Mouse (Mus musculus) mesoderm, embryonic 11.5 days (tissue): ENCODE data around the gene Dusp2.
"Not testable (repeated sequence)": the region's sequence is repeated elsewhere in the genome, so short reads cannot be mapped to it uniquely, and the experiment has no call there.

Experiments used
- DNase-seq: peaks from one replicate; pipeline ENCODE4 v3.0.0-alpha.2; 2012; ENCODE audit warnings: low read depth, low spot score

The Dusp2 gene

DNA sequence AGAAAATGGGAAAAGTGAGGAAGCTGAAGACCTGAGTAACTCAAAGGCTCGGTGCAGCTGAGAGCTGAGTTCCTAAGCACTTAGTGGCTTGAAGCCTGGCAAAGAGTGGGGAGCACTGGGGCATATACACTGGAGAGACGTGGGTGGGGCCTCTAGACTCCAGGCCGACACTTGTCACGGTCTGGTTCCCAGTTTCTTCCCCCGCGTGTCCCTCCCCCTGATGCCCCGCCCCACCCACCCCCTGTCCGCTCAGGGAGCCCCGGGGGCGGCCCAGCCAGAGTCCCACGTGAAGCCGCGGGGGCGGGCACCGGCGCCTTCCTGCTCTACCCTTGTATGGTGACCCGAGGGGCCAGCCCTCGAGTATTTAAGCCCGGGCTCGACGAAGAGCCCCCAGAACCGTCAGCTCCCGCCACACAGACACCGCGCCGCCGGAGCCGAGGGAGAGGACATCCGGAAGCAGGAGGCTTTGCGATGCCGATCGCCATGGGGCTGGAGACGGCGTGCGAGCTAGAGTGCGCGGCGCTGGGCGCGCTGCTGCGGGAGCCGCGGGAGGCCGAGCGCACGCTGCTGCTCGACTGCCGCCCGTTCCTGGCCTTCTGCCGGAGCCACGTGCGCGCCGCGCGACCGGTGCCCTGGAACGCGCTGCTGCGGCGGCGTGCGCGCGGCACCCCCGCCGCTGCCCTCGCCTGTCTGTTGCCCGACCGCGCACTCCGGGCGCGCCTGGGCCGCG lies at the start of gene Dusp2:
Gene Dusp2 (plus strand): TSS at position 393 of the 730 bp plus-strand sequence.
- DNase-seq: peak; percentile 61

DNA sequence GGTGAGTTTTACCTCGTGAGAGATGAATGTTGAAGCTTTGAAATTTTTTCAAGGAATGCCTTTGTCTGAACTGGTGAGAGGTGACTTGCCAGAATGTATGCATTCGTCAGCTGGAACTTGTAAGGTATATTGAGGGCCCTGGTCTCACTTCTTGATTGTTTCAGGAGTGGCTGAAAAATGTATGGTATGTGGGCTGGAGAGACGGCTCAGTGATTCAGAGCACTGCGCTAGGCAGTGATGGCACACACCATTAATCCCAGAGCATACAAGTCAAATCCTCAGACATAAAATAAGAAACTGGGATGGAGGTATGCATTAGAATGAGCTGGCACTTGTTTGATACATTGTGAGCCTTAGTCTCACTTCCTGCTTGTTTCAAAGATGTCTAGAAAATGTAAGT lies 43.7 kb upstream of the Dusp2 start:
- DNase-seq: no peak

DNA sequence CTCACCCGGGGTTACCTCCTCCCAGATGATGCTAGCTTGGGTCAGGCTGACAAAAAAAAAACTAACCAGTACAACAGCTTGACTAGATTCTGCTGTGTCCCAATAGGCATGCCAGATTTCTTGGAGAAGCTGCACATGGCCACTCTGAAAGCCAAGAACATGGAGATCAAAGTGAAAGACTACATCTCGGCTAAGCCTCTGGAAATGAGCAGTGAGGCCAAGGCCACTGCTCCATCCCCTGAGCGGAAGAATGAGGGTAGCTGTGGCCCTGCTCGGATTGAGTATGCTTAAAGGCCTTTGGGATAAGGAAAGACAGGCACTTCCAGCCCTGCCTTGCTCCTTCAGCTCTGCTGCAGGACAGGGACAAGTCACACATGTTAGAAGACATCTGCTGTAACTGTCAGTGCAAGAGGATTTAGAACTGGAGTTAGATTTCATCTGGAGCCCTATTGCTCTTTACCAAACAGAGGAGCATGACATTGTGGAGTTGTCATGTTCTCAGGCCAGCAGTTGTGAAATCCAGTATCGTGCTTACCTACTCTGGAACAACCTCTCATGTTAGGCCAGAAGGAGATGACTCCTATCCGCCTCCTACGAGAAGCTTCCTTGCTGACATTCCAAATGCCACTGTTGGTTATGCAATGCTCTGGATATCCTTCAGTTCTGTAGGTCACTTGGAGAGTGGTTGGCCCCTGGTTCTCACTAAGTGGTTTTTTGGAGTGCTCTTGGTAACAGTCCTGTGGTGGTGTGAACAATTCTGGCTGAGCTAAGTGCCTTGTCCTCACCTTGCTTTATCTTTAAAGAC lies 38.8 kb upstream of the Dusp2 start:
- DNase-seq: no peak

DNA sequence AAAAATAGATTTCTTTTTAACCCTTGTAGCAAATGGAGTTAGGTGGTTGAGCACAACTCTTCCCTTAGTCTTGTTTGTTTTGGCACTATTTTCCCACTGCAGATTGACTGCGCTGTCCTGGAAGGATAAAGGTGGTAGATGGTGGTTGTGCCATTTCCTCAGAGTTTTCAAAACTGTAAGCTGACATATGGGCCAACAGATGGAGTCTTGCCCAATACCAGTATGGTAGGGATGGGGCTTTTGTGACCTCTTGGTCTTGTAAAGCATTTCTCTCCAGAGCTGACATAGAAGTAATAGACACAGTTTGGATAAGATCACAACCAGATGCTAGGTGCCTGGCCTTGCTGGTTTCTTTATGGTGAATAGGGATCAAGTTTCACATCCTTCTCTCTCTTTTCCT lies 37.9 kb upstream of the Dusp2 start:
- no peak for DNase-seq

DNA sequence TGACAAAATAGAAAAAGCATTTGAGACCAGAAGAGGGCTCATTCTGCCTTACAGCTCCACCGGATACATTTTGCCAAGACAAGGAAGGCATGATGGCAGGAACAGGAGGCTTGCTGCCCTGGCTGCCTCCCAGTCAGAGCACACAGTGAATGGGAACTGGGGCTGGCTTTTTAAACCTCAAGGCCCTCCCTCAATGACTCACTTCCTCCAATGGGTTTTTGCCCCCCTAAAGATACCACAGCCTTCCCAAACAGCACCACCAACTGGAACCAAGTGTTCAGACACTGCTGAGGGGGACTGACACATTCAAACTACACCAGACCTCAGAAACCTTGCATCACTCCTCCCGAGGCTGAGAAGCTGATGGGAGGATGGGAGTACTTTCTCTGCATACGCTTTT lies 35.3 kb upstream of the Dusp2 start:
- no peak for DNase-seq

DNA sequence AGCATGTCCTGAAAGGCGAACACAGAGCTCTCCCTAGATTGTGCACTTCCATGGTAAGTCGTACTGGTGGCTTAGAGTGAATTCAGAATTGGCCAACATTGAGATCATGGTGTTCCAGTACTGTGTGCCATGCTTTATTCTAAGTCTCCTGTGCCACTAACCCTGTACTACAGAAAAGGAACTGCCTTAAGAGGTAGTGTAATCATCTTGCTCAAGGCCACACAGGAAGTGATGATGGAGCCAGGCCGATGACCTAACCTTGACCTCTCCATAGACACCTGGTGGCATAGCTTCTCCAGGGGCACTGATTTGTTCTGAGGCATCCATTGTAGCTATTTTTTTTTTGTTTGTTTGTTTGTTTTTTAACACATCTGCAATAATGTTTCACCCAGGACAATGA lies 34.1 kb upstream of the Dusp2 start:
- no peak for DNase-seq

DNA sequence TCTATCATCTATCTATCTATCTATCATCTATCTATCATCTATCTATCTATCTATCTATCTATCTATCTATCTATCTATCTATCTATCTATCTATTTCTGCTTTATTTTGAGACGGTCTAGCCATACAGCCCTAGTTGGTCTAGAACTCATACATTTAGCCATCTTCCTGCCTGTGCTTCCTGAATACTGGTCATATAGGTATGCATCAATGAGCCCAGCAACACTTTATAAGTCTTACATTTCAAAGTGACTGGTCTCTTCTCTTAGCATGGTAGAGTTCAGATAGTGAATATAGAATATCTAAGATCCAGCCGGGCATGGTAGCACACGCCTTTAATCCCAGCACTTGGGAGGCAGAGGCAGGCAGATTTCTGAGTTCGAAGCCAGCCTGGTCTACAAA lies 31.8 kb upstream of the Dusp2 start:
- not testable (repeated sequence) for DNase-seq

DNA sequence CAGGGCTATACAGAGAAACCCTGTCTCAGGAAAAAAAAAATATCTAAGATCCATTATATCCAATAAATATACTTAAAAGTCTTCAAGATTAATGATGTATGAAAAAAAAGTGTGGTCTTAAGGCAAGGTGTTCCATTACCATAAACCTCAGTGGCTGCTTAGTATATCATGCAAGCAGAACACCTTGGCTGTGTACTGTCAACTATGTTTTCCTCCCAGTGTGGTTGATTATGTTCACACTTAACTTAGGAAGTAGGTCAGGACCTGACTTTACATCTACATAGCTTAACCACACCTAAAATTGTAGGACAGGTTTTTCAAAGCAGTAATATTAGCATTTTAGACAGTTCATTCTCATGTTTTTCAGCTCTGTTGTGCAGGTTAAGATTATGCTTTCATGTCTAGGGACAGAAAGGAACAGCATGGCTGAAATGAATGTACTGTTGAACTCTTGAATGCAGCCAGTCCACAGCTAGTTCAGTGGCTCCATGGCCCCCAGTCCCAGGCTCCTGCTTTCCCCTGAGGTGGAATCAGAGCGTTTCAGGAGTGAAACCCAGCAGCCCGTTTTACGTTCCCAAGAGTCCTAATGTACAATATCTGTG lies 31.2 kb upstream of the Dusp2 start:
- no peak for DNase-seq

DNA sequence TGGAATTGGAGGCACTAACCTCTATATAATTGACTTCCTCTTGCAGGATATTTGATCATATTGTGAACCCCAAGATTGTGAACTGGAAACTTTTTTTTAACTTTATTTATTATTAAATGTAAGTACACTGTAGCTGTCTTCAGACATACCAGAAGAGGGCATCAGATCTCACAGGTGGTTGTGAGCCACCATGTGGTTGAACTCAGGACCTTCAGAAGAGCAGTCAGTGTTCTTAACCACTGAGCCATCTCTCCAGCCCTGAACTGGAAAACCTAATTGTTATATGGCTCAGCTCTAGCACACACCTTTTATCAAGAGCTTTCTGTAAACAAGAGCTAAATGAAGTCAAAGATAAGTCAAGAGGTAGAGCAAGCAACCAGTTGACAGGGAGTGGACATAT lies 29.8 kb upstream of the Dusp2 start:
- no peak for DNase-seq

DNA sequence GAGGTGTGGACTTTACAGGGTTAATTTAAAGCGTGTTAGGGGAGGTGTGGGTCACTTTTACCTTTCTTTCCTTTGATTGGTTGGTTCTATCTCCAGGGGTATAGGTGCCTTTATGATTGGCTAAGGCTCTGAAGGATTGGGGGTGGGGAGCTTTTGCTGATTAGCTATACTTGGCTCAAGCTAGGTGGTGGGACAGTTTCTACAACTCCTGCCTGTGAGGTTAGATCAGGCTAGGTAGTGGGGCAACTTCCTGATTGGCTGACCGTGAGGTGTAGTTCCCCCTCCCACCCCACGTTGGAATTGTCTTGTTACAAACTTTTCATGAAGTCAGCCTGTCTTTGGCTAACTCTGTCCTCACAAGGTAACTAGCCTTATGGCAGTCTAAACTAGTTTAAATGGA lies 28.8 kb upstream of the Dusp2 start:
- DNase-seq: no peak

DNA sequence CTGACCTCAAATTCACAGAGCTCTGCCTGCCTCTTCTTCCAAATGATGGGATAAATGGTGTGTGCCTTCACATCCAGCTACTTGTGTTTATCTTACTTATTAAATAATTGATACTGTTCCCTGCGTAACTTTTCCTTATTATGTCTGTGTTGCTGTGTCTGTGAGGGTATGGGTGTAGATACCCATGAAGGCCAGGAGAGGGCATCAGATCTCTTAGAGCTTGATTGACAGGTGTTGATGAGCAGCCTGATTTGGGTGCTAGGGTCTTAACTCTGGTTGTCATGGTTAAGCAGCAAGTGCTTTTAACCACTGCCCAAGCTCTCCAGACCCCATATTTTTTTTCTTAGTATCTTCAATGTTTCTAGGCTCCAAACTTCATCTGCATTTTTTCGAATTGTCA lies 27.3 kb upstream of the Dusp2 start:
- no peak for DNase-seq

DNA sequence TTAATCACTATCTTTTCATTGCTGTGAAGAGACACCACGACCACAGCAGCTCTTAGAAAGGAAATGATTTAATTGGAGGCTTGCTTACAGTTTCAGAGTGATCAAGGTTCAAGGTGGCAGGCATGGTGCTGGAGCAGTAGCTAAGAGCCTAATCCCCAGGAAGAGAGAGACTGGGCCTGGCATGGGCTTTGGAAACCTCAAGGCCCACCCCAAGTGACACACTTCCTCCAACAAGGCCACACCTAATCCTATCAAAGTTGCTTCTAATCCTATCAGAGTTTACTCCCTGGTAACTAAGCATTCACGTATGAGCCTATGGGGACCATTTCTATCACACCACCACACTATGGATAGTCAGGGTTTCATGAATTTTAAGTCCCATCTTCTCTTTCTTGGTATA lies 25.7 kb upstream of the Dusp2 start:
- no peak for DNase-seq

DNA sequence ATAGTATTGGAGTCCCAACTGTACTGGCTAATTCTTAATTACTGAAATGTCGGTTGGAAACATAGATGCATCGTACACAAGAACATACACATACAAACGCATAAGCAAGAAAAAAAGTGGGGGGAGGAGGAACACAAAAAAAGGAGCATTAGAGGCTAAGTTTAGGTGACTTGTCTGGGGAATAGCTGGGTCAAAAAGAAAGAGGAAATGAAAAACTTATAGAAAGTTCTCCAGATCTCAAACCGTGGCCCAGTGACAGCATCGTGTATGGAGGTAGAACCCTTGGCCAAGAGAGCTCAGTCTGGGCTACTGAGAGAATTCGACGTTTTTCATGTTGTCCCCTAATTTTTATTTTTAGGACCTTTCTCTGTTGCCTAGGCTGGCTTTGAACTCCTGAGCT lies 25.3 kb upstream of the Dusp2 start:
- DNase-seq: no peak

DNA sequence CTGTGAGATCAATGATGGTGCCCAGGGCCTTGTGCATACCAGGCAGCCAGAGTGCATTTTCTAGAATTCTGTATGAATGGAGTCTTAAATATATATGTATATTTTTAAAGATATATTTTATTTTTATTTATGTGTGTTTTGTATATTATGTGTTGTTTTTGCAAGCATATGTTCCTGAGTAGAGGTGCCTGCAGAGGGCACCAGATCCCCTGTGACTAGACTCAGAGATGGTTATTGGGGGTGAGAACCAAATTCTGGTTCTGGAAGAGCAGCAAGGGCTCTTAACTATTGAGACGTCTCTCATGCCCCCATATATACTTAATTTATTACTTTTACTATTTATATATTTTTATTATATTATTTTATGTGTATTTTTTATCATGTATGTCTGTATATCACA lies 24.8 kb upstream of the Dusp2 start:
- no peak for DNase-seq

DNA sequence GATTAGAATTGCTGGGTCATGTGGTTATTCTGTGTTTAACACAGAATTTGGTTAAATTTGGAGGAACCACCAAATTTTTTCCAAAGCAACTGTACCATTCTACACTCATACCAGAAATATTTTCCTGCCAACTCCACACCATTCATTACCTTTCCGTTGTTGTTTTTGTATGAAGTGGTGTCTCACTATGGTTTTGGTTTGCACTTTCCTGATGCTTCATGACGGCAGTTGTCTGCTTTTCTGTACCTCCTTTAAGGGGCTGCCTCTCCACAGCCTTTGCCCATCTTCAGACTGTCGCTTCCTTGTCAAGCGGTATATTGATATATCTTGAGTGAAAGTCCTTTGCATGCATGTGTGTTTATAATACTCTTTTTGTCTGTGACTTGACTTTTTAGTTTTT lies 23.2 kb upstream of the Dusp2 start:
- no peak for DNase-seq

DNA sequence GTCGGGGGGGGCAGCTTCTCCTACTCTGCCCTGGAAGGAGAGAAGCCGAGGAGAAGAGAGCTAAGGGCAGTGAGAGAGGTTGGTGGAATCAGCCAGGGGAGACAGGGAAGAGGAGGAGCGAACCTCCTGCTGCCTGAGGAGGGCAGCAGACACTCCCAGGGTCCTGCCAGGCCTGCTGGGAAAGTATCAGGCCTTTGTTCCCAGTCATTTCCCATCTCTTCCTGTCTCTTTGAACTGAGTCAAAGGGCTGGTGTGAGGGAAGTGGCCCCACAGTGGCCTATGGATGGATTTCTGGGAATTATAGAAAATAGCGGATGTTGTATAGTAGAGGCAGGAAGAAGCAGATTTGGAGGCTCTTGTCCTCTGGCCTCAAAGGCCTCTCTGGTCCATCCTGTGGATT lies 22.1 kb upstream of the Dusp2 start:
- no peak for DNase-seq

DNA sequence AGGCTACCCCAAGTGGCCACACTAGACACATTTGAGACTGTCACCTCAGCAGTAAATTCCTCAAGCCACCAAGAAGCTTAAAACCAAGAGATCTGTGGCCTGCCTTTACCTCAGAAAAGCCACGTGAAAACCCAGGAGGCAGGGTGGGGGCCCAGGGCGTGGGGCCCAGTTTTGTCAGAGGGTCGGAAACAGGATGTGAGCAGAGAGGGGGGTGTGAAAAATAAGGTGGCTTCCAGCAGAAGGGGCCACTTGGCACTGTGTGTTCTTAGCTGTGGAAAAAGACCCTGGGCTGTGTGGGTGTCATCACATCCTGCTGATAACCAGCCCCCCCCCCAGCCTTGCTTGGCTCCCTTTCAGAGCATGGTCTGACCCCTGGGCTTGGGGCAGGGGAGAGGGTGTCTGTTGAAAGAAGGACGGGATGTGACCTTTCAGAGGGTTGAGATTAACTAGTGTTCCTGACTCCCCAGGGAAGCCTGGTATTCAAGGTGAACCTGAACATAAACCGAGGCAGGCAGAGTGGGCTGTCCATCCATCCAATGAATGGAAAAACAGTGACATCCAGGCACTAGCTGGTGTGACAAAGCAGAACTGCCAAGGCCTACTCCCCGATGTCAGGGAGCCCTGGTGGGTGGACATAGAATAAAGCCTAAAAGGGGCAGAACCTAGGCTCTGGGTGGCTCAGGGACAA lies 21.3 kb upstream of the Dusp2 start:
- no peak for DNase-seq

DNA sequence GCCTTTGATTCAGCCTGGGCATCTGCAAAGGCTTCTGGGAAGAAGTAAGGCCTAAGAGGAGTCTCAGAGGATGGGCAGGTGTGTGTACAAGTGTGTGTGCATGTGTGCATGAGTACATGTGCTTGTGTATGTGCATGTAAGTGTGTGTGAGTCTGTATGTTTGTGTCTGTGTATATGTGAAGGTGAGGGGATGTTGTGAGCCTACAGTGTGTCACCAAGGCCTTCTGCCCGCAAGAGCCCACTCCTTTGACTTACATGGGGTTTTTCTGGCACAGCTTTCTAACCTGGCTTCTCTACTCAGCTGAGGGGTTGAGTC lies 20.8 kb upstream of the Dusp2 start:
- DNase-seq: no peak

DNA sequence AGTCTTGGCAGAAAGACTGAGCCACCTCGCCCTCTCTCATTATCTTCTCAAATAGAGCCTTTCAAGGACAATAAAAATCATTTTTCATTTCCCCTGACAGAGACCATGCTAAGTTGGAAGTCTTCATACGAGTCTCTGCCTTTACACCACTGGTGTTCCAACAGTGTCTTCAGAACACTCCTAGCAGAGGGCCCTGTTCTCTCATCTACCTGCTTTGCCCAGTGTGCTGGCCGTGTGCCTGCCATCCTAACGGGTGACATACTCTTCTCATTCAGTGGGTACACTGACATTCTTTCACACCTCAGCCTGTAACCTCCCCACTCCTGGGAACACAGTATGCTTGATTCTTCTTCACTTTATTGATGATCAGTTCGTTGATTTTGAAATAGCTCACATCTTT lies 19.5 kb upstream of the Dusp2 start:
- DNase-seq: no peak

DNA sequence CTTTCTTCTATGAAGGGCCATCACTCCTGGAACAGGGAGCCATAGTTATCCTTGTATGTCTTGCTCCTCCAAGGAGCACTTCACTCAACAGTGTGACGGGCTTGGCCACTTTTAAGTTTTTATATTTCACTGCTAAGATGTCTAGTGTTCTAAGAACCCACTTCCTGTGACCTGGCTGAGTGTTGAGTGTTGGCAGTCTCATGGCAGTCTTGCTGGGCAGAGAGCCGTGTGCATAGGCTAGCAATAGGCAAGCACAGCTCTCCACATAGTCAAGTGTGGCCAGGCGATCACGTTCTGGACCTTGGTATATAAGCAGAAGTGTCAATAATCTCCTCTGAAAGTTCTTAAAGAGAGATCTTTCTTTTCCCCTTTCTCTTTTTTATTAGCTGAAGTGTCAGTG lies 17.8 kb upstream of the Dusp2 start:
- no peak for DNase-seq

DNA sequence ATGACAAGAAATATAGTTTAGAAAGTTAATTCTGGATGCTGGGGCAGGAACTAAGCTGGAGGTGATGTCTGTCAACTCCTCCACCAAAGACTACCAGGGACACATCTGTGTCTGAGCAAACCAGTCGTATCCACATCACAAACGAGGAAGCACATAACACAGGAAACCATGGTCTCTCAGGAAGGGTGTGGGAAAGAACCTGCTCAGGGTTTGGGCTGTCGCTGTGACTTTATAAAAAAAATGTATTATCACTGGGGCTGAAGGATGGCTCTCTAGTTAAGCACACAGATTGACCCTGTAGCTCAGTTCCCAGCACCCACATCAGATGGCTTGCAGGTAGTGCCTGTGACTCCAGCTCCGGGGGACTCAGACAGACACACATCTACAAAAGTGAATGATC lies 16.9 kb upstream of the Dusp2 start:
- no peak for DNase-seq

DNA sequence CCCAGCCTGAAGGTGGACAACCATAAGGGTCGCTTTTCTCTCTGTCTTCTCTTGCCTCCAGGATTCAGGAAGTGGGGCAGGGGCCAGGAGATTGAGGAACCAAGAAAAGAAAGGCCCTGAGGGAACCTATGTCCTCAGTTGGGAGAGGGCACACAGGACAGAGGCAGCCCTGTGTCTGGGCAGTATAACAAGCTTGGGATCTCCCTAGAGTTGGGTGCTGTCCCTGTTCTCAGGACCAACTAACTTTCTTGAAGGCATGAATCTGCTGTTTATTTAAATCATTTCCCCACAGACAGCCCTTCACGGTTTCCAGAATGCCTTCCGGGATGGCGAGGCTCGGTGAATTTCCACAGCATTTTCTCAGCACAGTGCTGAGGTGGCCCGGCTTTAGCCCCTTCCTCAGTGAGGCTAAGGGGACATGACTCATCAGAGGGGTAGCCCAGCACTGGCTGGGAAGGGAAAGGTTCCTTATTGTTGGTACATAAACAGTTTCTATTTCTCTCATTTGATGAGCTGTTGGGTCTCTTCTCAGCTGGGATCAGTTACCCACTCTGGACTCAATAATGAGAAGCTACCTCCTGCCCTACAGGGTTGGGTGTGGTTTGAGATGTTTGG lies 13.2 kb upstream of the Dusp2 start:
- DNase-seq: no peak
